Mouse (Mus musculus) hindlimb bud, embryonic 11.5 days (tissue): ENCODE data around the gene Pafah1b1.

Experiments used
- DNase-seq: peaks from one replicate; pipeline ENCODE4 v3.0.0-alpha.2; 2012; ENCODE audit warnings: low read depth, low spot score; ENCODE audit errors: extremely low spot score

Gene Pafah1b1

DNA sequence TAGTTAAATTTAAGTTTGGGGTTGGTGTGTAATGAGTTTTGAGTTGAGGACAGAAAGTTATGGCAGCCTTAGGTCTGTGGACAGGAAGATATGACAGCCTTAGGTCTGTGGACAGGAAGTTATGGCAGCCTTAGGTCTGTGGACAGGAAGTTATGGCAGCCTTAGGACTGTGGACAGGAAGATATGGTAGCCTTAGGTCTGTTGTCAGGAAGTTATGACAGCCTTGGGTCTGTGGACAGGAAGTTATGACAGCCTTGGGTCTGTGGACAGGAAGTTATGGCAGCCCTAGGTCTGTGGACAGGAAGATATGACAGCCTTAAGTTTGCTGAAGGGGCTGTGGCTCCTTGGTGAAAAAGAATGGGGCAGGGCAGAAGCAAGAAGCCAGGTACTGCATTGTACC lies 99.1 kb downstream of the Pafah1b1 start:
- no peak for DNase-seq
